Mouse (Mus musculus) E14TG2a.4 (cell line): Measurements from ENCODE around the gene Hsf5.

ENCODE experiments used
- CTCF ChIP-seq: conservative IDR thresholded peaks from 2 replicates; pipeline ENCODE4 v1.5.1; 2014; ENCODE audit warnings: low read length
- POU5F1 ChIP-seq: IDR thresholded peaks from 2 replicates; pipeline ENCODE4 v1.6.1; 2014; ENCODE audit warnings: low read length, borderline replicate concordance

- TF ChIP-seq CTCF (no peak), POU5F1 (no peak)
Observed at GRCm38 (mm10) chr11:87701877-87702620, 85.1 kb downstream of the Hsf5 start.
